Mouse (Mus musculus) midbrain, embryonic 15.5 days (tissue): ENCODE results near the gene Sult4a1. TPM values are rescaled to one million over a fixed set of nuclear protein-coding genes. Genes with fewer than 3 reads are reported as not detected.
"Not testable (repeated sequence)": the region's sequence is repeated elsewhere in the genome, so short reads cannot be mapped to it uniquely, and the experiment has no call there.

ENCODE experiments used
- ATAC-seq: fragments of 200-750 bp; cut with Nextera tagmentation; replicated peaks from 2 replicates; pipeline ENCODE4 v1.8.0; 2017; ENCODE audit warnings: moderate TSS enrichment
- H3K27ac ChIP-seq: fragments of 300-500 bp; sonication (generic); 2 replicates; pipeline ENCODE4 v1.5.1; 2015; ENCODE audit warnings: mild to moderate bottlenecking, inconsistent platforms
- H3K27me3 ChIP-seq: fragments of 300-500 bp; sonication (generic); replicated peaks from 2 replicates; pipeline ENCODE4 v1.6.1; 2015; ENCODE audit warnings: inconsistent platforms
- H3K36me3 ChIP-seq: fragments of 300-500 bp; sonication (generic); replicated peaks from 2 replicates; pipeline ENCODE4 v1.6.1; 2015; ENCODE audit warnings: inconsistent platforms
- H3K4me1 ChIP-seq: fragments of 300-500 bp; sonication (generic); 2 replicates; pipeline ENCODE4 v1.6.1; 2015; ENCODE audit warnings: inconsistent platforms
- H3K4me2 ChIP-seq: fragments of 300-500 bp; sonication (generic); 2 replicates; pipeline ENCODE4 v1.6.1; 2015; ENCODE audit warnings: inconsistent platforms, mild to moderate bottlenecking, moderate library complexity
- H3K4me3 ChIP-seq: fragments of 300-500 bp; sonication (generic); 2 replicates; pipeline ENCODE4 v1.5.1; 2015; ENCODE audit warnings: mild to moderate bottlenecking, inconsistent platforms
- H3K9ac ChIP-seq: fragments of 300-500 bp; sonication (generic); 2 replicates; pipeline ENCODE4 v1.6.1; 2015; ENCODE audit warnings: mild to moderate bottlenecking, inconsistent platforms
- H3K9me3 ChIP-seq: fragments of 300-500 bp; sonication (generic); 2 replicates; pipeline ENCODE4 v1.6.1; 2016; ENCODE audit warnings: inconsistent platforms
- WGBS: fragments of 180-500 bp; shearing (Covaris S2); methylation state at CpG from one replicate; pipeline ENCODE4 v1.1.7; 2015; ENCODE audit warnings: mixed read lengths; 5-methylcytosine and 5-hydroxymethylcytosine counted together
- polyA plus RNA-seq: library from polyadenylated mRNA; unstranded; fragments of >200 nt; fragmentation: Nextera tagmentation; extraction: Ambion mirVana; gene quantifications from 2 replicates; pipeline ENCODE4 v1.2.1, GENCODE M21; 2015

Gene Sult4a1
- polyA plus RNA-seq, 1 experiment from 2014 or later, result 93.8 TPM

GRCm38 (mm10) chr15:84123075-84123474, 17.5 kb upstream of the Sult4a1 start, which contains the start of gene Pnpla5:
Gene Pnpla5 (minus strand): TSS chr15:84123175.
- no peaks in the 10 kb centered on the region for H3K27me3 ChIP-seq
- H3K27ac ChIP-seq, result no peak within 1 kb of the TSS
- no peak within 1 kb of the TSS for H3K4me2 ChIP-seq
- no peak within 1 kb of the TSS for H3K4me3 ChIP-seq
- ATAC-seq, result no peak
- H3K9ac ChIP-seq, result no peak within 1 kb of the TSS
- no peaks in the 10 kb centered on the region for H3K4me1 ChIP-seq
- H3K36me3 ChIP-seq, result no peaks in the 10 kb centered on the region
- H3K9me3 ChIP-seq, result no peaks in the 10 kb centered on the region
- WGBS, result 72% methylated on average over 8 of the region's 8 CpGs

GRCm38 (mm10) chr15:84121036-84121435, 15.5 kb upstream of the Sult4a1 start:
- no peaks in the 10 kb centered on the region for H3K9me3 ChIP-seq
- no peaks in the 10 kb centered on the region for H3K36me3 ChIP-seq
- H3K27ac ChIP-seq, result no peak overlapping the region
- ATAC-seq, result no peak
- 76% methylated on average over 7 of the region's 7 CpGs for WGBS
- H3K4me2 ChIP-seq, result no peak overlapping the region
- H3K9ac ChIP-seq, result no peak overlapping the region
- no peaks in the 10 kb centered on the region for H3K27me3 ChIP-seq
- H3K4me3 ChIP-seq, result no peak overlapping the region
- H3K4me1 ChIP-seq, result no peaks in the 10 kb centered on the region

- Histone ChIP-seq H3K36me3 (no peaks in the 10 kb centered on the region), H3K4me2 (no peak overlapping the region), H3K4me1 (no peaks in the 10 kb centered on the region), H3K9ac (no peak overlapping the region), H3K4me3 (no peak overlapping the region), H3K27me3 (no peaks in the 10 kb centered on the region), H3K9me3 (no peaks in the 10 kb centered on the region), H3K27ac (no peak overlapping the region)
- WGBS, result 26% methylated on average over 6 of the region's 6 CpGs
- ATAC-seq, result no peak
Measured at GRCm38 (mm10) chr15:84120612-84121011, 15.1 kb upstream of the Sult4a1 start.

- Histone ChIP-seq H3K4me2 (no peak overlapping the region), H3K9ac (no peak overlapping the region), H3K4me3 (no peak overlapping the region), H3K4me1 (no peaks in the 10 kb centered on the region), H3K9me3 (no peaks in the 10 kb centered on the region), H3K27me3 (no peaks in the 10 kb centered on the region), H3K36me3 (no peaks in the 10 kb centered on the region), H3K27ac (no peak overlapping the region)
- ATAC-seq, result no peak
- 71% methylated on average over 1 of the region's 1 CpGs for WGBS
Measured at GRCm38 (mm10) chr15:84116466-84116865, 10.9 kb upstream of the Sult4a1 start.

- no peak for ATAC-seq
Measured at GRCm38 (mm10) chr15:84115727-84116126, 10.2 kb upstream of the Sult4a1 start.

GRCm38 (mm10) chr15:84113873-84114272, 8.3 kb upstream of the Sult4a1 start:
- Histone ChIP-seq H3K27ac (no peak overlapping the region), H3K4me1 (peaks cover 2% of the 10 kb centered on the region; the same call in 1 of the 2 replicates), H3K4me3 (no peak overlapping the region), H3K4me2 (no peak overlapping the region), H3K9ac (no peak overlapping the region), H3K36me3 (no peaks in the 10 kb centered on the region), H3K9me3 (no peaks in the 10 kb centered on the region), H3K27me3 (no peaks in the 10 kb centered on the region)
- WGBS, result 77% methylated on average over 6 of the region's 6 CpGs
- no peak for ATAC-seq

More at GRCm38 (mm10) chr15:84115727-84116126, 10.2 kb upstream of the Sult4a1 start:
- Histone ChIP-seq H3K27me3 (no peaks in the 10 kb centered on the region), H3K9ac (no peak overlapping the region), H3K9me3 (no peaks in the 10 kb centered on the region), H3K36me3 (no peaks in the 10 kb centered on the region), H3K4me3 (no peak overlapping the region), H3K4me1 (no peaks in the 10 kb centered on the region), H3K4me2 (no peak overlapping the region), H3K27ac (no peak overlapping the region)
- 64% methylated on average over 5 of the region's 5 CpGs for WGBS

GRCm38 (mm10) chr15:84108899-84109298, 3.3 kb upstream of the Sult4a1 start:
- Histone ChIP-seq H3K27me3 (0 out of 2 replicates have a peak, but pooled peaks cover 8% of the 10 kb centered on the region), H3K9me3 (no peaks in the 10 kb centered on the region), H3K9ac (no peak overlapping the region), H3K4me3 (no peak overlapping the region), H3K4me2 (no peak overlapping the region), H3K27ac (no peak overlapping the region), H3K4me1 (peaks cover 29% of the 10 kb centered on the region), H3K36me3 (no peaks in the 10 kb centered on the region)
- ATAC-seq, result no peak
- WGBS, result 10% methylated on average over 13 of the region's 13 CpGs

GRCm38 (mm10) chr15:84105924-84106500, 458 bp upstream of the Sult4a1 start:
- 12% methylated on average over 12 of the region's 12 CpGs for WGBS
- ATAC-seq, result peak; percentile 38; the same call in 1 of the 2 replicates

GRCm38 (mm10) chr15:84104626-84105025, 928 bp downstream of the Sult4a1 start:
- Histone ChIP-seq H3K9ac (peak overlapping the region; percentile 63), H3K36me3 (no peaks in the 10 kb centered on the region), H3K27ac (no peak overlapping the region), H3K27me3 (0 out of 2 replicates have a peak, but pooled peaks cover 8% of the 10 kb centered on the region), H3K4me2 (peak overlapping the region; percentile 74), H3K4me3 (peak overlapping the region; percentile 68), H3K9me3 (no peaks in the 10 kb centered on the region), H3K4me1 (peaks cover 39% of the 10 kb centered on the region)
- ATAC-seq, result 0 out of 2 replicates have a peak, but pooled peaks have one; percentile 7
- WGBS, result 81% methylated on average over 7 of the region's 7 CpGs

More at GRCm38 (mm10) chr15:84105924-84106500, 458 bp upstream of the Sult4a1 start:
- H3K4me1 ChIP-seq, result peaks cover 39% of the 10 kb centered on the region
- H3K27ac ChIP-seq, result peak overlapping the region; percentile 67
- peak overlapping the region; percentile 63 for H3K9ac ChIP-seq
- H3K27me3 ChIP-seq, result 0 out of 2 replicates have a peak, but pooled peaks cover 8% of the 10 kb centered on the region
- no peaks in the 10 kb centered on the region for H3K9me3 ChIP-seq
- peak overlapping the region; percentile 68 for H3K4me3 ChIP-seq
- H3K4me2 ChIP-seq, result peak overlapping the region; percentile 74
- no peaks in the 10 kb centered on the region for H3K36me3 ChIP-seq

GRCm38 (mm10) chr15:84097536-84097935, 8.0 kb downstream of the Sult4a1 start:
- not testable (repeated sequence) for H3K4me2 ChIP-seq, H3K9me3 ChIP-seq, H3K27me3 ChIP-seq, H3K4me1 ChIP-seq, H3K27ac ChIP-seq, H3K9ac ChIP-seq, H3K4me3 ChIP-seq, ATAC-seq, H3K36me3 ChIP-seq
- 88% methylated on average over 15 of the region's 15 CpGs for WGBS

GRCm38 (mm10) chr15:84096051-84096450, 9.5 kb downstream of the Sult4a1 start:
- WGBS, result 83% methylated on average over 8 of the region's 8 CpGs
- H3K36me3 ChIP-seq, result no peaks in the 10 kb centered on the region
- no peak overlapping the region for H3K4me2 ChIP-seq
- no peaks in the 10 kb centered on the region for H3K4me1 ChIP-seq
- no peak overlapping the region for H3K27ac ChIP-seq
- no peaks in the 10 kb centered on the region for H3K27me3 ChIP-seq
- no peak overlapping the region for H3K4me3 ChIP-seq
- H3K9ac ChIP-seq, result no peak overlapping the region
- H3K9me3 ChIP-seq, result no peaks in the 10 kb centered on the region
- ATAC-seq, result no peak

- no peak for ATAC-seq
- no peaks in the 10 kb centered on the region for H3K36me3 ChIP-seq
- 71% methylated on average over 7 of the region's 7 CpGs for WGBS
- H3K9me3 ChIP-seq, result no peaks in the 10 kb centered on the region
- H3K4me2 ChIP-seq, result no peak overlapping the region
- no peaks in the 10 kb centered on the region for H3K4me1 ChIP-seq
- no peak overlapping the region for H3K4me3 ChIP-seq
- no peak overlapping the region for H3K27ac ChIP-seq
- no peak overlapping the region for H3K9ac ChIP-seq
- H3K27me3 ChIP-seq, result no peaks in the 10 kb centered on the region
Measured at GRCm38 (mm10) chr15:84094921-84095320, 10.6 kb downstream of the Sult4a1 start.

- Histone ChIP-seq H3K36me3 (0 out of 2 replicates have a peak, but pooled peaks cover 2% of the 10 kb centered on the region), H3K4me2 (no peak overlapping the region), H3K4me1 (no peaks in the 10 kb centered on the region), H3K27ac (no peak overlapping the region), H3K9me3 (no peaks in the 10 kb centered on the region), H3K4me3 (no peak overlapping the region), H3K9ac (no peak overlapping the region), H3K27me3 (no peaks in the 10 kb centered on the region)
- ATAC-seq, result no peak
- 55% methylated on average over 9 of the region's 9 CpGs for WGBS
Measured at GRCm38 (mm10) chr15:84086775-84087174, 18.8 kb downstream of the Sult4a1 start.
